ENCODE assay signal across 8 mouse cellular contexts in genomic region chr8:8994008-8994407, GRCm38 (mm10).
DNase-seq lines count a peak whose midpoint lies in the region; ATAC-seq and TF ChIP-seq lines count a peak whose summit lies in the region.

No protein-coding gene starts in this region.

- peaks cover 29% of the 10 kb centered on the region for H3K4me1 ChIP-seq in forebrain, embryonic 13.5 days

- no peak overlapping the region for H3K9ac ChIP-seq in forebrain, embryonic 13.5 days

- no peaks in the 10 kb centered on the region for H3K9me3 ChIP-seq in forebrain, embryonic 13.5 days (replicated peaks)

- 9% methylated on average over 7 of the region's 7 CpGs for WGBS in forebrain, embryonic 13.5 days

- peak overlapping the region; percentile 8; the same call in 1 of the 2 replicates for H3K27ac ChIP-seq in layer of hippocampus, adult 2 months
- H3K27ac ChIP-seq in forebrain, embryonic 13.5 days, result no peak overlapping the region

- H3K36me3 ChIP-seq in forebrain, embryonic 13.5 days (ENCODE audit: poor library complexity, severe bottlenecking), result no peaks in the 10 kb centered on the region

- peak; percentile 22 for ATAC-seq in forebrain, embryonic 13.5 days
- ATAC-seq in inflammation-experienced regulatory T-cells, adult 6 months, result no peak
- no peak for ATAC-seq in megakaryocyte, adult 5-6 weeks (ENCODE audit: poor library complexity, severe bottlenecking)

- no peak for DNase-seq in layer of hippocampus, adult 2 months (ENCODE audit: low spot score in 2 of 2)
- no peak for DNase-seq in layer of hippocampus, postnatal 36 days
- peak; percentile 27 to 31 for DNase-seq in left cerebral cortex, adult 18-20 months (ENCODE audit: low spot score in 2 of 2)
- DNase-seq in right cerebral cortex, postnatal 10 days (ENCODE audit: low spot score in 2 of 2), result peak; percentile 45 to 54
- DNase-seq in adrenal gland, postnatal 25 days, result no peak

- H3K4me2 ChIP-seq in forebrain, embryonic 13.5 days, result peak overlapping the region; percentile 67

- peaks cover 5% of the 10 kb centered on the region; the same call in 1 of the 2 replicates for H3K27me3 ChIP-seq in forebrain, embryonic 13.5 days

- H3K4me3 ChIP-seq in layer of hippocampus, adult 2 months, result no peak overlapping the region
- H3K4me3 ChIP-seq in forebrain, embryonic 13.5 days, result no peak overlapping the region

- TF ChIP-seq CTCF in layer of hippocampus, adult 2 months (conservative IDR thresholded peaks at IDR 0.05), result no peak

Comparison
In these comparisons a context has a peak if more than half of its experiments do, and no peak if none do; other contexts are left out.
1. DNase-seq: peak in left cerebral cortex, adult 18-20 months (2 of 2) and right cerebral cortex, postnatal 10 days (2 of 2); none in layer of hippocampus, adult 2 months (0 of 2), layer of hippocampus, postnatal 36 days (0 of 2) and adrenal gland, postnatal 25 days (single experiment).